8 mouse cellular contexts compared by ENCODE assay signal in genomic region chr12:118303066-118303465, GRCm38 (mm10). TPM values are rescaled to one million over a fixed set of nuclear protein-coding genes. Genes with fewer than 3 reads are reported as not detected.
DNase-seq lines count a peak whose midpoint lies in the region; ATAC-seq and TF ChIP-seq lines count a peak whose summit lies in the region.
"Had no signal": no experiment of that assay in that cellular context is flagged by ENCODE, and none has a peak within 500 bp of the region (broad histone marks: within the 10 kb centered on the region; RNA-seq: fewer than 3 reads in every experiment).

No protein-coding gene starts in this region.

- no peaks in the 10 kb centered on the region for H3K36me3 ChIP-seq in embryonic facial prominence, embryonic 14.5 days (ENCODE audit: control insufficient read depth, insufficient read depth, low read length)
- no peaks in the 10 kb centered on the region for H3K36me3 ChIP-seq in hindbrain, embryonic 16.5 days (ENCODE audit: control insufficient read depth, insufficient read depth, low read length)
- no peaks in the 10 kb centered on the region for H3K36me3 ChIP-seq in myocyte (ENCODE audit: control insufficient read depth, insufficient read depth)

- no peaks in the 10 kb centered on the region for H3K9me3 ChIP-seq in embryonic facial prominence, embryonic 14.5 days (ENCODE audit: control insufficient read depth, low read length)
- no peaks in the 10 kb centered on the region for H3K9me3 ChIP-seq in hindbrain, embryonic 16.5 days (ENCODE audit: control insufficient read depth, low read length)

- no peak overlapping the region for H3K27ac ChIP-seq in embryonic facial prominence, embryonic 14.5 days (replicated peaks; ENCODE audit: low read depth, low read length)
- H3K27ac ChIP-seq in hindbrain, embryonic 16.5 days (ENCODE audit: low read depth, low read length), result no peak overlapping the region

- H3K4me2 ChIP-seq in embryonic facial prominence, embryonic 14.5 days (ENCODE audit: low read depth, low read length), result peak overlapping the region; percentile 78
- H3K4me2 ChIP-seq in hindbrain, embryonic 16.5 days (ENCODE audit: low read length), result peak overlapping the region; percentile 79
- H3K4me2 ChIP-seq in myocyte (ENCODE audit: low read depth), result peak overlapping the region; percentile 80

- H3K4me1 ChIP-seq in embryonic facial prominence, embryonic 14.5 days (ENCODE audit: control insufficient read depth, insufficient read depth, low read length), result peaks cover 22% of the 10 kb centered on the region
- peaks cover 18% of the 10 kb centered on the region for H3K4me1 ChIP-seq in hindbrain, embryonic 16.5 days (ENCODE audit: control insufficient read depth, insufficient read depth, low read depth, low read length)

- TF ChIP-seq POLR2A in myocyte (IDR thresholded peaks at IDR 0.05; ENCODE audit: insufficient read length, low read depth), result no peak

- DNase-seq in layer of hippocampus, adult 11-12 months (ENCODE audit: low spot score), result peak; percentile 6
- DNase-seq in layer of hippocampus, postnatal 36 days, result no peak
- no peak for DNase-seq in embryonic facial prominence, embryonic 14.5 days (ENCODE audit: low spot score)
- DNase-seq in MN1 (ENCODE audit: low spot score), result no peak
- no peak for DNase-seq in frontal cortex, postnatal 14 days (ENCODE audit: low spot score in 2 of 2)
- DNase-seq: gastrocnemius, postnatal 25 days had no signal

- no peak for ATAC-seq in embryonic facial prominence, embryonic 14.5 days (ENCODE audit: low read depth)
- no peak for ATAC-seq in hindbrain, embryonic 16.5 days

- H3K79me2 ChIP-seq in myocyte (ENCODE audit: control insufficient read depth, insufficient read depth), result no peaks in the 10 kb centered on the region

- no peak overlapping the region for H3K4me3 ChIP-seq in embryonic facial prominence, embryonic 14.5 days (ENCODE audit: low read depth, low read length)
- no peak overlapping the region for H3K4me3 ChIP-seq in hindbrain, embryonic 16.5 days (ENCODE audit: low read length)
- peak overlapping the region; percentile 72 for H3K4me3 ChIP-seq in myocyte

- no peak overlapping the region for H3ac ChIP-seq in myocyte (ENCODE audit: control insufficient read depth, insufficient read length)

- 92% methylated on average over 5 of the region's 5 CpGs for WGBS in embryonic facial prominence, embryonic 14.5 days
- 96% methylated on average over 5 of the region's 5 CpGs for WGBS in hindbrain, embryonic 16.5 days

- H3K27me3 ChIP-seq in embryonic facial prominence, embryonic 14.5 days (replicated peaks; ENCODE audit: control insufficient read depth, insufficient read depth, low read length), result no peaks in the 10 kb centered on the region
- H3K27me3 ChIP-seq in hindbrain, embryonic 16.5 days (replicated peaks; ENCODE audit: control insufficient read depth, insufficient read depth, low read length), result no peaks in the 10 kb centered on the region
- no peaks in the 10 kb centered on the region for H3K27me3 ChIP-seq in myocyte (ENCODE audit: control insufficient read depth, insufficient read depth, insufficient read length)

- H3K9ac ChIP-seq in embryonic facial prominence, embryonic 14.5 days (ENCODE audit: low read depth, low read length), result no peak overlapping the region
- H3K9ac ChIP-seq in hindbrain, embryonic 16.5 days (ENCODE audit: low read depth, low read length), result no peak overlapping the region; the same call in 1 of the 2 replicates

TF ChIP-seq in myocyte, 11 proteins besides CTCF, POLR2A, EP300 and RAD21:
- TF ChIP-seq MAX (IDR thresholded peaks at IDR 0.05; ENCODE audit: low read depth) (no peak), REST (IDR thresholded peaks at IDR 0.05; ENCODE audit: insufficient read depth, insufficient read length) (no peak), TCF12 (IDR thresholded peaks at IDR 0.05; ENCODE audit: insufficient read depth, poor library complexity, severe bottlenecking) (no peak), SRF (IDR thresholded peaks at IDR 0.05; ENCODE audit: control insufficient read depth, insufficient read length, low read depth) (no peak), USF1 (IDR thresholded peaks at IDR 0.05; ENCODE audit: low read depth) (no peak), TCF3 (IDR thresholded peaks at IDR 0.05; ENCODE audit: insufficient read length, low read depth) (no peak), POLR2AphosphoS2 (IDR thresholded peaks at IDR 0.05; ENCODE audit: insufficient read length, low read depth) (no peak), MYOG (IDR thresholded peaks at IDR 0.05; ENCODE audit: control insufficient read depth in 1 of 3, insufficient read depth in 1 of 3, insufficient read length in 2 of 3, low read depth in 2 of 3) (no peak), MYOD1 (IDR thresholded peaks at IDR 0.05; ENCODE audit: control insufficient read depth in 1 of 3, insufficient read length in 2 of 3, low read depth in 2 of 3) (no peak), E2F4 (IDR thresholded peaks at IDR 0.05; ENCODE audit: insufficient read depth) (no peak), CEBPB (IDR thresholded peaks at IDR 0.05; ENCODE audit: insufficient read depth, poor library complexity, severe bottlenecking) (no peak)

RNA-seq across cellular contexts. Expression of gene Sp4, which starts 1.8 kb away (rescaled TPM):
- total RNA-seq in layer of hippocampus, postnatal 36 days (2021), result 10 to 100 TPM; 28.1 to 30.0 TPM
- 8.3 and 9.7 TPM in 2 replicates for polyA plus RNA-seq in embryonic facial prominence, embryonic 14.5 days (2014; fragmentation: Nextera tagmentation; extraction: Ambion mirVana)
- polyA plus RNA-seq in hindbrain, embryonic 16.5 days (2015; fragmentation: Nextera tagmentation; extraction: Ambion mirVana), result 15.0 and 19.3 TPM in 2 replicates
- polyA plus RNA-seq in myocyte (2012; fragmentation: generic; extraction: Trizol), result 1.2 TPM
